ENCODE assay signal across 18 mouse cellular contexts in the genomic region with DNA sequence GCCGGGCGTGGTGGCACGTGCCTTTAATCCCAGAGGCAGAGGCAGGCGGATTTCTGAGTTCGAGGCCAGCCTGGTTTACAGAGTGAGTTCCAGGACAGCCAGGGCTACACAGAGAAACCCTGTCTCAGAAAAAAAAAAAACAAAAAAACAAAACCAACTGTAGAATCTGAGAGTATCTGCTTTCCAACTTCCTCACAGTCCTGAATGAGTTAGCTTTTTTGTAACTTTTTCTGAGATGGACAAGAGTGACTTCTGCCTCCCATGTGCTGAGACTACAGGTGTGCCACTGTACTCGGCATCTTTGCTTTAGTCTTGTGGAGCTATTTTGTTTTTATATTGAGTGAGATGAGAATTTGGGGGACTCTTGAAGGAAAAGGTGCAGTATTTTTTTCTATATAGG.
DNase-seq lines count a peak whose midpoint lies in the region; TF ChIP-seq lines count a peak whose summit lies in the region.
"Had no signal": no experiment of that assay in that cellular context is flagged by ENCODE, and none has a peak within 500 bp of the region (broad histone marks: within the 10 kb centered on the region; RNA-seq: fewer than 3 reads in every experiment).

No protein-coding gene starts in this region.

- H3K9ac ChIP-seq in MEL (ENCODE audit: control insufficient read depth, low read depth, low read length, poor library complexity, severe bottlenecking): no peak overlapping the region

- H3K9me3 ChIP-seq in MEL (replicated peaks; ENCODE audit: insufficient read depth, low read length): no peaks in the 10 kb centered on the region
- H3K9me3 ChIP-seq: G1E had no signal

- DNase-seq in heart, adult 11 months: peak; percentile 61
- DNase-seq in heart, postnatal 10 days: no peak
- peak; percentile 58 for DNase-seq in MEL (ENCODE audit: low read depth, low spot score)
- DNase-seq in adrenal gland, postnatal 10 days: no peak
- DNase-seq: adrenal gland, adult 2 months; adrenal gland, adult 8-10 months; adrenal gland, postnatal 14 days; adrenal gland, postnatal 25 days; adrenal gland, postnatal 36 days; B cell, adult 2 months; cerebellum, adult 11 months; cerebellum, adult 11-12 months; cerebellum, adult 18-20 months; cerebellum, adult 2 months; cerebellum, adult 8-10 months had no signal

- H3K36me3 ChIP-seq in MEL (ENCODE audit: control insufficient read depth in 1 of 2, insufficient read depth in 2 of 2, low read length in 2 of 2): peaks cover 2 to 43% of the 10 kb centered on the region in 2 experiments

- no peak overlapping the region for H3K4me3 ChIP-seq in MEL (ENCODE audit: control insufficient read depth in 1 of 2, insufficient read depth in 1 of 2, low read depth in 2 of 2, low read length in 2 of 2)

- no peaks in the 10 kb centered on the region for H3K27me3 ChIP-seq in MEL (ENCODE audit: control insufficient read depth in 1 of 2, insufficient read depth in 2 of 2, low read length in 2 of 2)
- H3K27me3 ChIP-seq: CH12.LX, Patski had no signal

- intact Hi-C loops in heart, postnatal 10 days (cut with DNase I): no loop called here

- no peak for TF ChIP-seq POLR2A in MEL (IDR thresholded peaks at IDR 0.05; ENCODE audit: control insufficient read depth in 1 of 2, insufficient read depth in 1 of 2, low read depth in 1 of 2, low read length in 2 of 2, poor library complexity in 1 of 2)

- H3K4me1 ChIP-seq in MEL (ENCODE audit: control insufficient read depth in 1 of 2, insufficient read depth in 2 of 2, low read length in 2 of 2): peaks cover 19 to 33% of the 10 kb centered on the region in 2 experiments

- H3K79me2 ChIP-seq in MEL (ENCODE audit: control insufficient read depth, insufficient read depth, low read length, poor library complexity): no peaks in the 10 kb centered on the region

- no peak for TF ChIP-seq RAD21 in MEL (IDR thresholded peaks at IDR 0.05; ENCODE audit: low read depth, low read length)

- peak; percentile 24 to 38; a peak in 3 of 4 replicates for TF ChIP-seq EP300 in MEL (IDR thresholded peaks at IDR 0.05; ENCODE audit: low read depth in 1 of 2, low read length in 2 of 2)

- H3K27ac ChIP-seq in MEL (ENCODE audit: control insufficient read depth, low read depth, low read length): peak overlapping the region; percentile 37

- TF ChIP-seq CTCF in MEL (IDR thresholded peaks at IDR 0.05 in 2 of 3, conservative IDR thresholded peaks at IDR 0.05 in 1 of 3; ENCODE audit: control insufficient read depth in 1 of 3, insufficient read depth in 1 of 3, low read depth in 2 of 3, low read length in 3 of 3, poor library complexity in 1 of 3, severe bottlenecking in 1 of 3): no peak

TF ChIP-seq in MEL, 35 proteins besides CTCF, POLR2A, EP300 and RAD21:
- no peak for TF ChIP-seq CHD2 (IDR thresholded peaks at IDR 0.05; ENCODE audit: low read length)
- 0 out of 2 replicates have a peak, but pooled peaks have one; percentile 12 for TF ChIP-seq SIN3A (IDR thresholded peaks at IDR 0.05; ENCODE audit: low read length)
- no peak for TF ChIP-seq GATA1 (IDR thresholded peaks at IDR 0.05; ENCODE audit: low read depth, low read length)
- TF ChIP-seq NRF1 (IDR thresholded peaks at IDR 0.05; ENCODE audit: insufficient read depth, low read depth, low read length, poor library complexity, severe bottlenecking): no peak
- no peak for TF ChIP-seq MYB (IDR thresholded peaks at IDR 0.05; ENCODE audit: low read depth, low read length)
- TF ChIP-seq NELFE (IDR thresholded peaks at IDR 0.05; ENCODE audit: low read depth, low read length): no peak
- TF ChIP-seq ZNF384 (IDR thresholded peaks at IDR 0.05; ENCODE audit: low read depth, low read length): peak; percentile 88
- no peak for TF ChIP-seq MYC (IDR thresholded peaks at IDR 0.05; ENCODE audit: low read depth, low read length)
- TF ChIP-seq JUND (IDR thresholded peaks at IDR 0.05; ENCODE audit: low read depth, low read length): no peak

Comparison
In these comparisons a context has a peak if more than half of its experiments do, and no peak if none do; other contexts are left out.
1. DNase-seq: peak in heart, adult 11 months (single experiment) and MEL (single experiment); none in heart, postnatal 10 days (0 of 2) and adrenal gland, postnatal 10 days (single experiment).